Mouse (Mus musculus) liver, embryonic 14.5 days (tissue): ENCODE results near the gene Tmem114.

ENCODE experiments used
- CTCF ChIP-seq: IDR thresholded peaks from 2 replicates; pipeline ENCODE4 v1.5.1; 2016; ENCODE audit warnings: antibody characterized with exemption, low read depth, control low read depth
- EP300 ChIP-seq: IDR thresholded peaks from 2 replicates; pipeline ENCODE4 v1.6.1; 2016; ENCODE audit warnings: antibody characterized with exemption, low read depth

DNA sequence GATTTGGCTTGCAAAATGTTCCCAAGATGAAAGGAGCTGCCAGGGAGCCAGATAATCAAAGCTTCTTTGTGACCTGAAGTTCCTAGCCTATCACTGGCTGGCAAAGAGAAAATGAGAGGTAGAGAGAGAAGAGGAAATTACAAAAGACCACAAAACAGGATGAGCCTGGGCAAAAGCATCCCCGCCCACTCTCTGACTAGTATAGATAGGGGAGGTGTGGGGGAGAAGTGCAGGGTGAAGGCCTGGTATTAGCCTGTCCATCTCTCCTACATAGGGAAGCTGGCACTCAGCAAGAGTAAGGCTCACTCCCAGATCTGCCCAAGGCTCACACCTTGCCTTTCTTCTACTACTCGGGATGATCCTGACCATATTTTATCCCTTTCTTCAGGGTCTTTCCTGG, 30.3 kb upstream of the Tmem114 start:
- TF ChIP-seq CTCF (no peak), EP300 (no peak)
